Mouse (Mus musculus): ENCODE results near the gene Zfp868.
"Not testable (repeated sequence)": the region's sequence is repeated elsewhere in the genome, so short reads cannot be mapped to it uniquely, and the experiment has no call there.

Gene Zfp868

DNA sequence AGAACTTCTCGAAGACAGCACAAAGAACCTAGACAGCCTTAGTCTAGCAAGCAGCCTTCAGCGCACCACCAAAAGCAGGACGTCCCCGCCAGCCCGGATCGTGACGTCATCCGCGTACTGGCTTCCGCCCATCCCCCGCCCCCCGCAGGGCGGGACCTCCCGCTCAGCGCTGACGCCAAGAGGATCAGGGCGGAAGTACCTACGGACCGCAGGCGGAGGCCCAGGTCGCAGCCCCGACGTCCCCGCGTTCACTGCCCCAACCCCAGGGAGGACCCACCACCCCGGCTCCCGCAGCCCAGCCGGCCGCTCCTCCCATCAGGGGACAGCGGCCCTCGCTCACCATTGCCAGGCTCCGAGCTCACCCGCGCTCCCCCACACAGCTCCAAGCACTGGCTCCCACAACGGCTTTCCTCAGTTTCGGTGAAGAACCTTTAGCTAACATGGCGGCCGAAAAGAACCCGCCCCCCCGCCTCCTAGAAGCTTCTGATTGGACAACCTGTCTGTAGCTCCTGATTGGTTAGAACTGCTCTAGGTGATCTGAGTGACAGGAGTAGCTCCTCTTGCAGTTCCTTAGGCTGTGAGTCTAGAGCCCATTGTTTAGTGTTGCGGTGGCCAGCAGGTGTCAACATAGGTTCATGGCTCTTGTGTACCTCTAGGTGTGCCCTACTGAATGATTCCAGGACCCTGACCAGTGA is at the start of gene Zfp868:
Zfp868 (minus strand) TSS at position 454 of the 695 bp plus-strand sequence.
- peak; percentile 99 for DNase-seq (ENCODE audit: low spot score)

- not testable (repeated sequence) for DNase-seq (ENCODE audit: low spot score)
Measured at GRCm38 (mm10) chr8:69665051-69665450, 39.7 kb upstream of the Zfp868 start.

DNA sequence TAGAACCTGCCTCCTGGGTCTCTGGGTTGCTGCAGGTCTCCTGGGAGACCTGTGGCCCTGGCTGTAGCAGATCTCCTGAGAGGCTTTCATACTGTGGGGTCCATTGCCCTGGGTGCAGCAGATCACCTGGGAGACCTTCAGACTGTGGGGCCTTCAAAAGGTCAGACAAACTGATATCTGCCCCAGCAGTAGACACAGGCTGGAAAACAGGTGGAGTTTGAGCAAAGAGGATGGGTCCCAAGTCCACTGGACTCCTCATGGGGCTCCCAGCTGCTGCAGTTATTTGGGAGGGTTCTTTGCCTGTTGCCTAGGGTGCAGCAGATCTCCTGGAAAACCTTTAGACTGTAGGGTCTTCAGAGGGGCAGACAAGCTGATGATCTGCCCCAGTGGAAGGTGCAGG is 35.9 kb upstream of the Zfp868 start:
- DNase-seq (ENCODE audit: low spot score) = no peak

DNA sequence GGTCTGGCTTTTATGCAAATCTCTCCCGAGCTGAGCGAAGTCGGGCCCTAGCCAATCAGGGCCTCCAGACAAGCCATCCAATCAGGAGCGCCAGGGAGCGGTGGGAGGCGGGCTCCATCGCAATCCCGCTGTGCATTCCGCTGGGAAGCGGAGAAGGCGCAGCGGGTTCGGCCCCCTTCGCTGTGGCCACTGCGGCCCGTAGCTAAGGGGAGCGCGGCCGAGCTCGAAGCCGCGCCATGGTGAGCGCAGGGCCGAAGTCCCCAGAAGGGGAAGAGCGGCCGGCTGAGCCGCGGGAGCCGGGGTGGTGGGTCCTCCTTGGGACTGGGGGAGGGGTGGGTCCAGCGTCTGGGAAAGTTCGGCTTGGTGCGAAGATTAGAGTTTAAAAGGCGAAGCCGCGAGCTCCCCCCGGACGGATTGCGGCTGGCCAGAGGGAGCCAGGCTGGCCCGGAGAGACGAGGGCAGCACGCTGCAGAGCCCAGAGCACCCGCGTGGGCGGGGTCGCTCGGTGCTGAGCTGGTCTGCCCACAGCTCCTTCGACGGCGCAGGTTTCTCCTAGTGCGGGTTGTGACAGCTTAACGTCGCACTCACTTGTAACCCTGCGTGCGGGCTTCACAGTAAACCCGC is 29.1 kb upstream of the Zfp868 start, which contains the start of gene Zfp964:
Zfp964 (plus strand) TSS at position 122 of the 624 bp plus-strand sequence.
- peak; percentile 93 for DNase-seq (ENCODE audit: low spot score)

DNA sequence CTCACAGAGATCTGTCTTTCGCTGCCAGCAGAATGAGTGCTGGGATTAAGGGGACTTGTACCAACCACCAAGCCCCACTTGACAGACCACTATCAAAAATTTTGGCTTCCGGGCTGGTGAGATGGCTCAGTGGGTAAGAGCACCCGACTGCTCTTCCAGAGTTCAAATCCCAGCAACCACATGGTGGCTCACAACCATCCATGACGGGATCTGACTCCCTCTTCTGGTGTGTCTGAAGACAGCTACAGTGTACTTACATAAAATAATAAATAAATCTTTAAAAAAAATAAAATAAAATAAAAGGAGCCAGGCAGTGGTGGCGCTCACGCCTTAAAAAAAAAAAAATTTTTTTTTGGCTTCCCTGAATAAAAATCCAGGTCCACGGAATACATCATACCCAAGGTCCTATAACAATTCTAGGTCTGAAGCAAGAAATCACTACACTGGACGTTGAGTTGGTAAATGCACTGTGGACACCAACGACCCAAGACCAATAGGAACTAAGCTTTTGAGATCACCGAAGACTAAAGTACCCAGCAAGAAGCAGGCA is 28.5 kb upstream of the Zfp868 start:
- no peak for DNase-seq (ENCODE audit: low spot score)

DNA sequence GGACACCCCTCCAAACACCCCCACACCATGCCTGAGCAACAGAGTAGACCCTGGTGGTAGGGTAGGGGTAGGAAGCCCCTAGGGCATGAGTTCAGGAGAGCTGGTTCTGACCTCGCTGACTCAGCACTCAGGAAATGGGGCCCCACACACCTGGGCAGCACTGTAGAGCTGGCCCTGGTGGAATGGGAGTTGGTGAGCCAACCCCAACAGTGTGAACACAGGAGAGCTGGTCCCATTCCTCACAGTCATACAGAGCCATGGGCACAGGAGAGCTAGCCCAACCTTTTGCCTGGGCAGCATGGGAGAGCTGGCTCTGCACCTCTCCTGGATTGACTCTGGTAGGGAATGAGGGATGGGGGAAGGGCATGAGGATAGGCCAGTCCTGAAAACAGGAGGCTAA is 7.3 kb downstream of the Zfp868 start:
- DNase-seq (ENCODE audit: low spot score) = no peak

DNA sequence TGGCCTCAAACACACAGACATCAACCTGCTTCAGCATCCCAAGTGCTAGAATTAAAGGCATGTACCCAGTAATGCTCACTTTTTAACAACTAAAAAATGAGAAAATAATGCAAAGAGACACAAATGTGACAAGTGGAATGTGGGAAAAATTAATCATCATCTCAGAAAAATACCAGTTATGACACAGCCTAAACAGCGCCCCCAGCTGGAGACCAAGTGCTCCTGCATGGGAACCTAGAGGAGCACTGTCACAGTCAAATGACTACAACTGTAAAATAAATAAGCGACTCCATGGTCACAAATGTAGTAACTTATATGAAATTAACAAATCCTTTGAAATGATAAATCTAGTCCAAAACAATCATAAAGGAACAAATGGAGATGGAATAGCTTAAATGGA is 10.7 kb downstream of the Zfp868 start:
- DNase-seq (ENCODE audit: low spot score) = no peak

- not testable (repeated sequence) for DNase-seq (ENCODE audit: low spot score)
Measured at GRCm38 (mm10) chr8:69597598-69597997, 27.8 kb downstream of the Zfp868 start.

DNA sequence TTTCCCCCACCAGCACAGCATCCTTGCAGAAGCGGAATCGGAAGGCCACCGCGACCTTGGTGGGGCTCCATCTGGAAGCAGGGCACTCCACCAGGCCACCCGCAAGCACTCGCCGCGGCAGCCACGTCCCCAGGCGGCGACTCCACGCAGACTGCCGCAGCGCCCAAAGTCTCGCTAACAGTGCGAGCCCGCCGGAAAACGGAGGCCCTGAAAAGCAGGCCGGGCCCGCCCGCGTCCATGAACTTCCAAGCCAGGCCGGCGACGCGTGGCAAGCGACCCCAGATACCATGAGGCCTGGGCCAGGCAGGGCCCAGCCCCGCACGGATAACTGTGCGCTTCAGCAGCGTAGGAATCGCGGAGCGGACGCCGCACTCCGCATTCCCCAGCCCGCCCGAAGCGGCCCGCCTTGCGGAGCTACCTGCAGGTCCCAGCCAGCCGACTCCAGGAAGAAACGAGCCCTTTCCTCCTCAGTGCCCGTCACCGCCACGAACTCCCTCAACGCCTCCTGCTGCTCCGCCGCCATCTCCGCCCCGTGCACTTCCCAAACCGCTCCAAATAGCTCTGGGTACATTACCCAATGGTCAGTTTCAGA is 40.6 kb downstream of the Zfp868 start:
- DNase-seq (ENCODE audit: low spot score) = no peak

GRCm38 (mm10) chr8:69584201-69584600 is 41.1 kb downstream of the Zfp868 start:
- not testable (repeated sequence) for DNase-seq (ENCODE audit: low spot score)
